Mouse (Mus musculus): ENCODE results near the gene Tmem150b. TPM values are rescaled to one million over a fixed set of nuclear protein-coding genes. Genes with fewer than 3 reads are reported as not detected.

Tmem150b gene
- polyA plus RNA-seq, 1 experiment from 2014 or later, result 0.19 TPM

GRCm38 (mm10) chr7:4739544-4740275, 14.7 kb upstream of the Tmem150b start, which contains the start of gene Kmt5c:
TSS of gene Kmt5c (plus strand) at chr7:4740115.
- Histone ChIP-seq H3K4me1 (ENCODE audit: control insufficient read depth, insufficient read depth, low read length) (peaks cover 31% of the 10 kb centered on the region), H3K9ac (replicated peaks; ENCODE audit: low read depth, low read length) (peak within 1 kb of the TSS; percentile 87), H3K4me2 (ENCODE audit: low read depth, low read length) (peak within 1 kb of the TSS; percentile 84), H3K9me3 (ENCODE audit: control insufficient read depth, low read length) (no peaks in the 10 kb centered on the region), H3K4me3 (ENCODE audit: low read depth, low read length) (peak within 1 kb of the TSS; percentile 74), H3K27ac (ENCODE audit: low read depth, low read length) (peak within 1 kb of the TSS; percentile 91), H3K36me3 (ENCODE audit: control insufficient read depth, insufficient read depth, low read length) (no peaks in the 10 kb centered on the region), H3K27me3 (ENCODE audit: control insufficient read depth, insufficient read depth, low read length) (no peaks in the 10 kb centered on the region)
- peak; percentile 97 for ATAC-seq (ENCODE audit: low read depth)
- 1% methylated on average over 37 of the region's 44 CpGs for WGBS

DNA sequence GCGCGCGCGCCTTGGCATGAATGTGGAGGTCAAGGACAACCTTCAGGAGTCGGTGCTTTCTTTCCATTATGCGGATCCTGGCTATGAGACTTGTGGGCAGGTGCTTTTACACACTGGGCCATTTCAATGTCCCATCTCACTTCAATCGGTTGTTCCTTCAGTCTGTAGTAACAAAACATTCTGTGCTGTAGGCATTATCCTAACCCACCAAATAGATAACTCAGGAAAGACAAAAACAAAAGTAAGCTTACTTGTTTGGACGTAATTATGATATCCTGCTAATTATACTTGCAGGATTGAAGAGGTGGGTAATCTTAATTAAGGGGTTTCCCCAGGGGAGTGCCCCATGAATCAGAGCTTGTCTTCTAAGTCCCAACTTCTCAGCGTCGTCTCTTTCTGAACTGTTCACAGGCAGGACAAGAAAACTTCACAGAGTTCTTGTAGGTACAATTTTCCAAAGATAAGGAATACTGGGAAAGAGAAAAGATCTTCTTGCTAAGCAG, 14.0 kb upstream of the Tmem150b start:
- Histone ChIP-seq H3K27me3 (ENCODE audit: control insufficient read depth, insufficient read depth, low read length) (no peaks in the 10 kb centered on the region), H3K27ac (ENCODE audit: low read depth, low read length) (peak overlapping the region; percentile 80), H3K36me3 (ENCODE audit: control insufficient read depth, insufficient read depth, low read length) (no peaks in the 10 kb centered on the region), H3K4me3 (ENCODE audit: low read depth, low read length) (peak overlapping the region; percentile 74), H3K9me3 (ENCODE audit: control insufficient read depth, low read length) (no peaks in the 10 kb centered on the region), H3K9ac (replicated peaks; ENCODE audit: low read depth, low read length) (peak overlapping the region; percentile 28; the same call in 1 of the 2 replicates), H3K4me2 (ENCODE audit: low read depth, low read length) (peak overlapping the region; percentile 84), H3K4me1 (ENCODE audit: control insufficient read depth, insufficient read depth, low read length) (peaks cover 31% of the 10 kb centered on the region)
- no peak for ATAC-seq (ENCODE audit: low read depth)
- WGBS, result 35% methylated on average over 10 of the region's 10 CpGs

GRCm38 (mm10) chr7:4732968-4733392, 7.9 kb upstream of the Tmem150b start:
- Histone ChIP-seq H3K4me3 (ENCODE audit: low read depth, low read length) (no peak overlapping the region), H3K27me3 (ENCODE audit: control insufficient read depth, insufficient read depth, low read length) (no peaks in the 10 kb centered on the region), H3K36me3 (ENCODE audit: control insufficient read depth, insufficient read depth, low read length) (no peaks in the 10 kb centered on the region), H3K4me1 (ENCODE audit: control insufficient read depth, insufficient read depth, low read length) (no peaks in the 10 kb centered on the region), H3K4me2 (ENCODE audit: low read depth, low read length) (no peak overlapping the region), H3K9me3 (ENCODE audit: control insufficient read depth, low read length) (no peaks in the 10 kb centered on the region), H3K27ac (ENCODE audit: low read depth, low read length) (no peak overlapping the region), H3K9ac (replicated peaks; ENCODE audit: low read depth, low read length) (no peak overlapping the region)
- ATAC-seq (ENCODE audit: low read depth), result no peak
- WGBS, result 70% methylated on average over 6 of the region's 6 CpGs

DNA sequence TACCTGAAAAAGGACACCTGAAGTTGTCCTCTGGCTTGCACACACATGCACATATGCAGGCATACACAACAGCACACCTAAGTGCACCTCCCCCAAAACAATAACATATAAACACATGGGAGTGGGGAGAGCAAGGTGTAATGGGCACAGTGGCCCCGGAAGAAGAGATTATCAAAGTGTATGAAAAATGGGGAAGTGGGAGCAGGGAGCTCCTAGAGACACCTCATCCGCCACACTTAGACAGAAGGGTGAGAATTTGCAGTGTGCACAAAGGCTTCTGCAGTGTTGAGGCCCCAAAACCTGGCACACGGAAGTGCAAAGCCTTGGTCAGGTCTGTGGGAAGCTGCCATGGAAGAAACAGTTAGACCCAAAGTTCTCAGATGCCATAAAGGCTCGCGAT, 6.0 kb upstream of the Tmem150b start:
- no peaks in the 10 kb centered on the region for H3K4me1 ChIP-seq (ENCODE audit: control insufficient read depth, insufficient read depth, low read length)
- WGBS, result 84% methylated on average over 5 of the region's 5 CpGs
- H3K4me3 ChIP-seq (ENCODE audit: low read depth, low read length), result no peak overlapping the region
- no peak overlapping the region for H3K4me2 ChIP-seq (ENCODE audit: low read depth, low read length)
- H3K9ac ChIP-seq (replicated peaks; ENCODE audit: low read depth, low read length), result no peak overlapping the region
- no peak overlapping the region for H3K27ac ChIP-seq (ENCODE audit: low read depth, low read length)
- no peaks in the 10 kb centered on the region for H3K27me3 ChIP-seq (ENCODE audit: control insufficient read depth, insufficient read depth, low read length)
- no peaks in the 10 kb centered on the region for H3K36me3 ChIP-seq (ENCODE audit: control insufficient read depth, insufficient read depth, low read length)
- H3K9me3 ChIP-seq (ENCODE audit: control insufficient read depth, low read length), result no peaks in the 10 kb centered on the region
- no peak for ATAC-seq (ENCODE audit: low read depth)

GRCm38 (mm10) chr7:4724359-4724758, 690 bp downstream of the Tmem150b start:
- H3K4me3 ChIP-seq (ENCODE audit: low read depth, low read length), result no peak overlapping the region
- no peaks in the 10 kb centered on the region for H3K4me1 ChIP-seq (ENCODE audit: control insufficient read depth, insufficient read depth, low read length)
- H3K36me3 ChIP-seq (ENCODE audit: control insufficient read depth, insufficient read depth, low read length), result no peaks in the 10 kb centered on the region
- no peak for ATAC-seq (ENCODE audit: low read depth)
- H3K9me3 ChIP-seq (ENCODE audit: control insufficient read depth, low read length), result no peaks in the 10 kb centered on the region
- no peak overlapping the region for H3K4me2 ChIP-seq (ENCODE audit: low read depth, low read length)
- H3K9ac ChIP-seq (replicated peaks; ENCODE audit: low read depth, low read length), result no peak overlapping the region
- 76% methylated on average over 3 of the region's 3 CpGs for WGBS
- H3K27me3 ChIP-seq (ENCODE audit: control insufficient read depth, insufficient read depth, low read length), result no peaks in the 10 kb centered on the region
- H3K27ac ChIP-seq (ENCODE audit: low read depth, low read length), result no peak overlapping the region

DNA sequence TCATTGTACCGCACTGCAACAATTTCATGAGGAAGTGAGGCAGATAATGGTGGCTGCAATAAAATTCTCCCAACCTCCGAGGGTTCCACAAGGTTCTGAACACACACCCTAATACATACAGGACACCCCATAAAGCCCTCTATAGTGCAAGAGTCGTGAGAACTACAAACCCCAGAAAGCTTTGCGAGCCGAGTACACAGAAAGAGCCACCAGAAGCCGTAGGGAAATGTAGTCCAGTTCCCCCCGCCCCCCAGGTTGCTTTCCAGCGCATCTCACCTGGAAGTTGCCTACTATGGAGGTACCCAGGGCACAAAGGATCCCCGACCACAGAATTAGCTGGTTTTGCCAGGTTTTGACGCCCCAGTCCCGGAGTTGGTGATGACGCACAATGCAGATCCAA, 1.5 kb downstream of the Tmem150b start:
- Histone ChIP-seq H3K9me3 (ENCODE audit: control insufficient read depth, low read length) (no peaks in the 10 kb centered on the region), H3K36me3 (ENCODE audit: control insufficient read depth, insufficient read depth, low read length) (no peaks in the 10 kb centered on the region), H3K4me1 (ENCODE audit: control insufficient read depth, insufficient read depth, low read length) (no peaks in the 10 kb centered on the region), H3K9ac (replicated peaks; ENCODE audit: low read depth, low read length) (no peak overlapping the region; the same call in 1 of the 2 replicates), H3K27ac (ENCODE audit: low read depth, low read length) (no peak overlapping the region), H3K4me2 (ENCODE audit: low read depth, low read length) (peak overlapping the region; percentile 28; the same call in 1 of the 2 replicates), H3K27me3 (ENCODE audit: control insufficient read depth, insufficient read depth, low read length) (no peaks in the 10 kb centered on the region), H3K4me3 (ENCODE audit: low read depth, low read length) (peak overlapping the region; percentile 1; the same call in 1 of the 2 replicates)
- 40% methylated on average over 12 of the region's 12 CpGs for WGBS
- peak; percentile 86; the same call in 1 of the 2 replicates for ATAC-seq (ENCODE audit: low read depth)

DNA sequence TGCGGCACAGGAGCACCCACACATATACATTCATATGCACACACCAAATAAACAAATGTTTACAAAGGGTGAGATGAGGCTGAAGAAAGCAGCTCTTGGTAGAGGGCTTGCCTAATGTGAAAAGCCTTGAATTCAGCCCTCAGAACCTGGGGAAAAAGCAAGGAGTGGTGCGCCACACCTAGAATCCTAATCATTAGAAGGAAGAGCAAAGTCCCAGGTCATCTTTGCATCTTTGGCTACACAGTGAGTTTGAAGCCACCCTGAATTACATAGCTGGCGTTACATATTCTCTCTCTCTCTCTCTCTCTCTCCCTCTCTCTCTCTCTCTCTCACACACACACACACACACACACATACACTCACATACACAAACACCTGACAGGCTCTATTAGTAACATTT, 5.8 kb downstream of the Tmem150b start:
- Histone ChIP-seq H3K9me3 (ENCODE audit: control insufficient read depth, low read length) (no peaks in the 10 kb centered on the region), H3K4me1 (ENCODE audit: control insufficient read depth, insufficient read depth, low read length) (no peaks in the 10 kb centered on the region), H3K36me3 (ENCODE audit: control insufficient read depth, insufficient read depth, low read length) (peaks cover 19% of the 10 kb centered on the region), H3K9ac (replicated peaks; ENCODE audit: low read depth, low read length) (no peak overlapping the region), H3K27me3 (ENCODE audit: control insufficient read depth, insufficient read depth, low read length) (no peaks in the 10 kb centered on the region), H3K4me3 (ENCODE audit: low read depth, low read length) (no peak overlapping the region), H3K27ac (ENCODE audit: low read depth, low read length) (no peak overlapping the region), H3K4me2 (ENCODE audit: low read depth, low read length) (no peak overlapping the region)
- ATAC-seq (ENCODE audit: low read depth), result no peak
- WGBS, result 96% methylated on average over 3 of the region's 3 CpGs

GRCm38 (mm10) chr7:4716955-4717354, 8.1 kb downstream of the Tmem150b start:
- Histone ChIP-seq H3K27ac (ENCODE audit: low read depth, low read length) (no peak overlapping the region), H3K9ac (replicated peaks; ENCODE audit: low read depth, low read length) (no peak overlapping the region), H3K27me3 (ENCODE audit: control insufficient read depth, insufficient read depth, low read length) (no peaks in the 10 kb centered on the region), H3K9me3 (ENCODE audit: control insufficient read depth, low read length) (no peaks in the 10 kb centered on the region), H3K4me1 (ENCODE audit: control insufficient read depth, insufficient read depth, low read length) (no peaks in the 10 kb centered on the region), H3K36me3 (ENCODE audit: control insufficient read depth, insufficient read depth, low read length) (peaks cover 42% of the 10 kb centered on the region), H3K4me2 (ENCODE audit: low read depth, low read length) (no peak overlapping the region), H3K4me3 (ENCODE audit: low read depth, low read length) (no peak overlapping the region)
- 75% methylated on average over 6 of the region's 6 CpGs for WGBS
- ATAC-seq (ENCODE audit: low read depth), result no peak

GRCm38 (mm10) chr7:4712594-4712993, 12.5 kb downstream of the Tmem150b start:
- WGBS, result 90% methylated on average over 3 of the region's 3 CpGs

More at GRCm38 (mm10) chr7:4712594-4712993, 12.5 kb downstream of the Tmem150b start:
- Histone ChIP-seq H3K9me3 (ENCODE audit: control insufficient read depth, low read length) (no peaks in the 10 kb centered on the region), H3K4me2 (ENCODE audit: low read depth, low read length) (no peak overlapping the region), H3K9ac (replicated peaks; ENCODE audit: low read depth, low read length) (no peak overlapping the region), H3K4me1 (ENCODE audit: control insufficient read depth, insufficient read depth, low read length) (no peaks in the 10 kb centered on the region), H3K36me3 (ENCODE audit: control insufficient read depth, insufficient read depth, low read length) (peaks cover 70% of the 10 kb centered on the region), H3K4me3 (ENCODE audit: low read depth, low read length) (no peak overlapping the region), H3K27me3 (ENCODE audit: control insufficient read depth, insufficient read depth, low read length) (no peaks in the 10 kb centered on the region), H3K27ac (ENCODE audit: low read depth, low read length) (no peak overlapping the region)
- no peak for ATAC-seq (ENCODE audit: low read depth)
